Mouse (Mus musculus): ENCODE measurements around the gene Hpse2. TPM values are rescaled to one million over a fixed set of nuclear protein-coding genes. Genes with fewer than 3 reads are reported as not detected.
A peak's percentile ranks its signal among the peaks of the same experiment; 100 is the strongest.

Gene Hpse2
- polyA plus RNA-seq, 1 experiment from 2014 or later, result 11.4 TPM

DNA sequence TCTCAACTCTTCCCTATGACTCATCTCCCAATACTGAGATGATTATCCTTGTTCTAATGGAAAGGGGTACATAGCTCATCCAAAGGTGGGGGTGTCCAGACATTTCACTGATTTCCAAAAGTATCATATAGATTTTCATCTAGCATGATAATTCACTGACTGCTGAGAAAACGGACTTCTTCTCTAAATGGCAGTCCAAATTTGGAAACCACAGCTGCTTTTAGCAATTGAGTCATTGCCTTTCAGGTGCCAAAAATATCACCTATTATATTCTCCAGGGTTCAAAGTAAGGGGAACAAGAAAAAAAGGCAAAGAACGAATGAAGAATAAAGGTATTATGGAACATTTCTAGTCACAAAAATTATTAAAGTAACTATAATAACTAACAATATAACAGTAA is 459.9 kb downstream of the Hpse2 start:
- Histone ChIP-seq H3K9me3 (ENCODE audit: low read depth, low read length) (no peaks in the 10 kb centered on the region), H3K9ac (no peak overlapping the region), H3K27ac (ENCODE audit: low read depth) (no peak overlapping the region), H3K27me3 (ENCODE audit: insufficient read depth, low read length) (no peaks in the 10 kb centered on the region), H3K36me3 (ENCODE audit: insufficient read depth) (no peaks in the 10 kb centered on the region), H3K4me2 (no peak overlapping the region), H3K4me3 (ENCODE audit: low read depth, low read length) (no peak overlapping the region), H3K4me1 (ENCODE audit: insufficient read depth) (peaks cover 14% of the 10 kb centered on the region)
- TF ChIP-seq CTCF (IDR thresholded peaks at IDR 0.05; ENCODE audit: low read depth), result no peak
- DNase-seq (no peak), ATAC-seq (ENCODE audit: insufficient read depth) (no peak)
- WGBS, result 67% methylated on average over 2 of the region's 2 CpGs

GRCm38 (mm10) chr19:42922610-42923009 is 465.5 kb downstream of the Hpse2 start:
- Histone ChIP-seq H3K27me3 (ENCODE audit: insufficient read depth, low read length) (no peaks in the 10 kb centered on the region), H3K36me3 (ENCODE audit: insufficient read depth) (no peaks in the 10 kb centered on the region), H3K4me2 (no peak overlapping the region), H3K27ac (ENCODE audit: low read depth) (peak overlapping the region; percentile 88), H3K9ac (no peak overlapping the region), H3K4me1 (ENCODE audit: insufficient read depth) (peaks cover 10% of the 10 kb centered on the region), H3K4me3 (ENCODE audit: low read depth, low read length) (no peak overlapping the region), H3K9me3 (ENCODE audit: low read depth, low read length) (no peaks in the 10 kb centered on the region)
- DNase-seq (peak; percentile 93), ATAC-seq (ENCODE audit: insufficient read depth) (peak; percentile 92)
- no peak for TF ChIP-seq CTCF (IDR thresholded peaks at IDR 0.05; ENCODE audit: low read depth)
- 30% methylated on average over 3 of the region's 3 CpGs for WGBS

DNA sequence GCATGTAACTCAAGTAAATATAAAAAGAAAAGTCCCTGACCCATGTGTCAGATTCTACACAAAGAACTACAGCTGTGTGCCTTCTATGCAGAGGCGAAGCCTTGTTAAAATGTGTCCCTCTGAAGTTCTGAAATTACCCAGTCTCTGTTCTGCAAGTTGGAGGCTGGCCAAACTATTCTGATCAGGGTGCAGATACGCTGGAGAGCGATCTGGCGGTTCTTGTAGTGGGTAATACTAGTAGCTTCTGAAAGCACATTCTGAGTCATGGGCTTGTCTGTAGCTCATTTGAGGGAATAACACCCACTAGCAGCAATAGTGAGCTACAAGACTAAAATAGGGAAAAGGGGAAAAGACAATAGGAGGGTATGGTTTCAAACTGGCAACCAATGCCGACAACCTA is 474.5 kb downstream of the Hpse2 start:
- H3K27ac ChIP-seq (ENCODE audit: low read depth), result 0 out of 2 replicates have a peak overlapping the region, but pooled peaks have one; percentile 9
- ATAC-seq (ENCODE audit: insufficient read depth), result no peak

GRCm38 (mm10) chr19:42909719-42910118 is 478.4 kb downstream of the Hpse2 start:
- no peak for TF ChIP-seq CTCF (IDR thresholded peaks at IDR 0.05; ENCODE audit: low read depth)
- no peaks in the 10 kb centered on the region for H3K27me3 ChIP-seq (ENCODE audit: insufficient read depth, low read length)
- no peaks in the 10 kb centered on the region for H3K9me3 ChIP-seq (ENCODE audit: low read depth, low read length)
- no peak overlapping the region for H3K4me3 ChIP-seq (ENCODE audit: low read depth, low read length)
- H3K9ac ChIP-seq, result no peak overlapping the region
- no peak for DNase-seq
- H3K4me1 ChIP-seq (ENCODE audit: insufficient read depth), result peaks cover 6% of the 10 kb centered on the region
- no peak overlapping the region for H3K27ac ChIP-seq (ENCODE audit: low read depth)
- WGBS, result 51% methylated on average over 4 of the region's 4 CpGs
- ATAC-seq (ENCODE audit: insufficient read depth), result no peak
- no peaks in the 10 kb centered on the region for H3K36me3 ChIP-seq (ENCODE audit: insufficient read depth)
- no peak overlapping the region for H3K4me2 ChIP-seq

More for the DNA sequence above, 474.5 kb downstream of the Hpse2 start:
- no peaks in the 10 kb centered on the region for H3K27me3 ChIP-seq (ENCODE audit: insufficient read depth, low read length)
- no peak for TF ChIP-seq CTCF (IDR thresholded peaks at IDR 0.05; ENCODE audit: low read depth)
- no peak overlapping the region for H3K4me3 ChIP-seq (ENCODE audit: low read depth, low read length)
- H3K9ac ChIP-seq, result no peak overlapping the region
- H3K9me3 ChIP-seq (ENCODE audit: low read depth, low read length), result no peaks in the 10 kb centered on the region
- peaks cover 4% of the 10 kb centered on the region; the same call in 1 of the 2 replicates for H3K4me1 ChIP-seq (ENCODE audit: insufficient read depth)
- no peaks in the 10 kb centered on the region for H3K36me3 ChIP-seq (ENCODE audit: insufficient read depth)
- DNase-seq, result peak; percentile 73
- WGBS, result 68% methylated on average over 5 of the region's 5 CpGs
- H3K4me2 ChIP-seq, result no peak overlapping the region

GRCm38 (mm10) chr19:42908553-42908952 is 479.6 kb downstream of the Hpse2 start:
- Histone ChIP-seq H3K4me3 (ENCODE audit: low read depth, low read length) (no peak overlapping the region), H3K9ac (no peak overlapping the region), H3K36me3 (ENCODE audit: insufficient read depth) (no peaks in the 10 kb centered on the region), H3K27ac (ENCODE audit: low read depth) (no peak overlapping the region), H3K9me3 (ENCODE audit: low read depth, low read length) (no peaks in the 10 kb centered on the region), H3K4me1 (ENCODE audit: insufficient read depth) (peaks cover 11% of the 10 kb centered on the region), H3K4me2 (no peak overlapping the region), H3K27me3 (ENCODE audit: insufficient read depth, low read length) (no peaks in the 10 kb centered on the region)
- DNase-seq (no peak), ATAC-seq (ENCODE audit: insufficient read depth) (no peak)
- 65% methylated on average over 6 of the region's 6 CpGs for WGBS
- TF ChIP-seq CTCF (IDR thresholded peaks at IDR 0.05; ENCODE audit: low read depth), result no peak

DNA sequence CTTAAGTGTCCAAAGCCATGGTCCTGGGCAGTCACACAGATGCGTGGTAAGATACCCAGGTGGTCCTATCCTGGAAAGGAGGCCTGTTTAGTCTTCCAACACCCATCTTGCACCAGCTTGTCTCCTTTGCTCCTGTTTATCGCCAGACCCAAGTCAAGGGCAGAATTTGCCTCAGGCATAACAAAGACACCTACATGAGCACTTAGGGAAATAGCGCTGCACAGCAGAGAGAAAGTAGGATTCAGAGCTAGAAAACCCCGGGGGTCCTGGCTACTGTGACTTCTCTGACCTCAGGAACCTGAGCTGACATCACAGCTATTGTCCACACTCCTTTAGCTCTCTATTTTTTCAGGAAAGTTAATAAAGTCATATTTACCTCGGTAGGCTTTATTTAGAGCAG is 481.8 kb downstream of the Hpse2 start:
- 71% methylated on average over 5 of the region's 5 CpGs for WGBS
- Histone ChIP-seq H3K36me3 (ENCODE audit: insufficient read depth) (no peaks in the 10 kb centered on the region), H3K4me1 (ENCODE audit: insufficient read depth) (peaks cover 17% of the 10 kb centered on the region), H3K27me3 (ENCODE audit: insufficient read depth, low read length) (no peaks in the 10 kb centered on the region), H3K9me3 (ENCODE audit: low read depth, low read length) (no peaks in the 10 kb centered on the region), H3K9ac (no peak overlapping the region), H3K27ac (ENCODE audit: low read depth) (no peak overlapping the region), H3K4me3 (ENCODE audit: low read depth, low read length) (no peak overlapping the region), H3K4me2 (no peak overlapping the region)
- no peak for ATAC-seq (ENCODE audit: insufficient read depth)
- TF ChIP-seq CTCF (IDR thresholded peaks at IDR 0.05; ENCODE audit: low read depth), result no peak
- DNase-seq, result no peak

GRCm38 (mm10) chr19:42904726-42905125 is 483.4 kb downstream of the Hpse2 start:
- TF ChIP-seq CTCF (IDR thresholded peaks at IDR 0.05; ENCODE audit: low read depth), result no peak
- Histone ChIP-seq H3K27ac (ENCODE audit: low read depth) (peak overlapping the region; percentile 42; the same call in 1 of the 2 replicates), H3K4me3 (ENCODE audit: low read depth, low read length) (no peak overlapping the region), H3K4me2 (no peak overlapping the region), H3K9me3 (ENCODE audit: low read depth, low read length) (no peaks in the 10 kb centered on the region), H3K36me3 (ENCODE audit: insufficient read depth) (no peaks in the 10 kb centered on the region), H3K9ac (no peak overlapping the region; the same call in 1 of the 2 replicates), H3K4me1 (ENCODE audit: insufficient read depth) (peaks cover 17% of the 10 kb centered on the region), H3K27me3 (ENCODE audit: insufficient read depth, low read length) (no peaks in the 10 kb centered on the region)
- peak; percentile 56; the same call in 1 of the 2 replicates for ATAC-seq (ENCODE audit: insufficient read depth)
- DNase-seq, result peak; percentile 56
- 20% methylated on average over 7 of the region's 7 CpGs for WGBS

DNA sequence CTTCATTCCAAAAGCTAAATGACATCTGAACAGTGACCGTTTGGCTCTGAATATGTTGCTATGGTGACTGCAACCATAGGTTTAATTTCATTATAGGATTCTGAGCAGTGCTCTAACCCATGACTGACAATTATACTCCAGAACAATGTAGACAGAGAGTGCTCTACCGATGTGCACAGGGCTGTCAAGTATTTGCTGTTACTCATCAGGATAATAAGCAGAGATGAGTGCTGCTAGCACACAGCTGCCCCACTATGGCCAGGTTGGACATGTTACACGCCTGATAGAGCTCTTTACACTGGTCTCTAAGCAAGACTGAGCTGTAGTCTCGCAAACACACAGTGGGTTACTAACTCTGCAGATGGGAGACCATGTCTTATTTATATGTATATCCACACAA is 483.9 kb downstream of the Hpse2 start:
- Histone ChIP-seq H3K27ac (ENCODE audit: low read depth) (peak overlapping the region; percentile 50; the same call in 1 of the 2 replicates), H3K36me3 (ENCODE audit: insufficient read depth) (no peaks in the 10 kb centered on the region)
- WGBS, result 69% methylated on average over 4 of the region's 4 CpGs

More for the DNA sequence above, 483.9 kb downstream of the Hpse2 start:
- Histone ChIP-seq H3K4me1 (ENCODE audit: insufficient read depth) (peaks cover 14% of the 10 kb centered on the region), H3K4me3 (ENCODE audit: low read depth, low read length) (no peak overlapping the region), H3K9ac (no peak overlapping the region), H3K9me3 (ENCODE audit: low read depth, low read length) (no peaks in the 10 kb centered on the region), H3K27me3 (ENCODE audit: insufficient read depth, low read length) (no peaks in the 10 kb centered on the region), H3K4me2 (no peak overlapping the region)
- ATAC-seq (ENCODE audit: insufficient read depth) (no peak), DNase-seq (no peak)
- TF ChIP-seq CTCF (IDR thresholded peaks at IDR 0.05; ENCODE audit: low read depth), result no peak
